Mouse (Mus musculus): ENCODE data around the gene Map9. TPM values are rescaled to one million over a fixed set of nuclear protein-coding genes. Genes with fewer than 3 reads are reported as not detected.
"Not testable (repeated sequence)": the region's sequence is repeated elsewhere in the genome, so short reads cannot be mapped to it uniquely, and the experiment has no call there.

Gene Map9
- polyA plus RNA-seq, 1 experiment from 2014 or later, result 11.3 TPM

- 48% methylated on average over 3 of the region's 3 CpGs for whole genome bisulfite sequencing
- no peaks in the 10 kb centered on the region for H3K9me3 ChIP-seq (ENCODE audit: control insufficient read depth, low read depth, low read length)
- H3K27ac ChIP-seq (ENCODE audit: low read length), result no peak overlapping the region
- H3K27me3 ChIP-seq (ENCODE audit: control insufficient read depth, insufficient read depth, low read length), result no peaks in the 10 kb centered on the region
- no peaks in the 10 kb centered on the region for H3K36me3 ChIP-seq (ENCODE audit: control insufficient read depth, insufficient read depth, low read length)
- no peak for ATAC-seq (ENCODE audit: insufficient number of reproducible peaks, insufficient read depth, low FRiP score, low read depth)
- H3K4me1 ChIP-seq (ENCODE audit: control insufficient read depth, insufficient read depth, low read length), result no peaks in the 10 kb centered on the region
- H3K4me2 ChIP-seq (replicated peaks; ENCODE audit: low read depth, low read length), result no peak overlapping the region
- H3K4me3 ChIP-seq (ENCODE audit: low read depth, low read length), result no peak overlapping the region
- H3K9ac ChIP-seq (replicated peaks; ENCODE audit: low read depth, low read length), result no peak overlapping the region
Observed at GRCm38 (mm10) chr3:82440976-82441375, 83.1 kb downstream of the Map9 start.

DNA sequence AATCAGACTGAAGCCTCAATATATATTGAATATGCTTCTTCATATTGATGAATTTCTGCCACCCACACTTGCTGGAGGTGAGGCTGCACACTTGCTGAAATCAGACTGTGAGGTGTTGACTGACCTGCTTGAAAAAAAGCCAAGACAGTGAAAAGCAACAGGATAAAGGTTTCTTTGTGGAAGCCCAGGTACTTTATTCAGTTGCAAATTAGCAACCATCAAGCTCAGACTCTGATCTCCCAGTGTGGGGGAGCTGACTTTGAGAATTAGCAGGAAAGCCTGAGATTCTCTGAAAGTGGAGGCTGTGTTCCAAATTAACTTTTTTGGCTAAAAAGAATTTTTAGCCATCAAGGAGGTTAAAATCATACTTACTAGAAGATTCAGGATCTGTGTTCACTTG, 83.8 kb downstream of the Map9 start:
- ATAC-seq (ENCODE audit: insufficient number of reproducible peaks, insufficient read depth, low FRiP score, low read depth); H3K9me3 ChIP-seq (ENCODE audit: control insufficient read depth, low read depth, low read length); H3K9ac ChIP-seq (replicated peaks; ENCODE audit: low read depth, low read length); H3K27me3 ChIP-seq (ENCODE audit: control insufficient read depth, insufficient read depth, low read length); H3K4me1 ChIP-seq (ENCODE audit: control insufficient read depth, insufficient read depth, low read length); H3K4me2 ChIP-seq (replicated peaks; ENCODE audit: low read depth, low read length); H3K36me3 ChIP-seq (ENCODE audit: control insufficient read depth, insufficient read depth, low read length); H3K27ac ChIP-seq (ENCODE audit: low read length); H3K4me3 ChIP-seq (ENCODE audit: low read depth, low read length): not testable (repeated sequence)

Other genes starting within 250 kb of the Map9 start
- gene Gucy1a1, start 212.3 kb upstream of the Map9 start, polyA plus RNA-seq (2014; fragmentation: Nextera tagmentation; extraction: Ambion mirVana), result 80.3 and 84.0 TPM in 2 replicates
- gene Npy2r, start 190.0 kb downstream of the Map9 start, polyA plus RNA-seq (2014; fragmentation: Nextera tagmentation; extraction: Ambion mirVana), result 0.35 and 0.63 TPM in 2 replicates

Data from stomach, embryonic 14.5 days (tissue).